Mouse (Mus musculus) lung, embryonic 14.5 days (tissue): ENCODE measurements around the gene Tob1. TPM values are rescaled to one million over a fixed set of nuclear protein-coding genes. Genes with fewer than 3 reads are reported as not detected.

Source experiments
- ATAC-seq: fragments of 200-750 bp; cut with Nextera tagmentation; 2 replicates; pipeline ENCODE4 v1.8.0; 2017; ENCODE audit warnings: mild to moderate bottlenecking, moderate TSS enrichment, moderate library complexity; ENCODE audit not compliant: insufficient read depth
- DNase-seq: peaks from one replicate; pipeline ENCODE4 v3.0.0-alpha.2; 2015
- H3K27ac ChIP-seq: fragments of 300-500 bp; sonication (generic); 2 replicates; pipeline ENCODE4 v1.5.1; 2014; ENCODE audit warnings: low read depth, mild to moderate bottlenecking, moderate library complexity
- H3K27me3 ChIP-seq: fragments of 300-500 bp; sonication (generic); 2 replicates; pipeline ENCODE4 v1.6.1; 2014; ENCODE audit warnings: low read length, control low read depth; ENCODE audit not compliant: insufficient read depth
- H3K36me3 ChIP-seq: fragments of 300-500 bp; sonication (generic); 2 replicates; pipeline ENCODE4 v1.6.1; 2014; ENCODE audit warnings: control low read depth; ENCODE audit not compliant: insufficient read depth
- H3K4me1 ChIP-seq: fragments of 300-500 bp; sonication (generic); 2 replicates; pipeline ENCODE4 v1.6.1; 2014; ENCODE audit warnings: antibody characterized with exemption, control low read depth; ENCODE audit not compliant: insufficient read depth
- H3K4me2 ChIP-seq: fragments of 300-500 bp; sonication (generic); 2 replicates; pipeline ENCODE4 v1.6.1; 2014; ENCODE audit warnings: mild to moderate bottlenecking
- H3K4me3 ChIP-seq: fragments of 300-500 bp; sonication (generic); 2 replicates; pipeline ENCODE4 v1.5.1; 2014; ENCODE audit warnings: low read depth, low read length
- H3K9ac ChIP-seq: fragments of 300-500 bp; sonication (generic); 2 replicates; pipeline ENCODE4 v1.6.1; 2014
- H3K9me3 ChIP-seq: fragments of 300-500 bp; sonication (generic); 2 replicates; pipeline ENCODE4 v1.6.1; 2016; ENCODE audit warnings: low read depth, low read length, control low read depth
- CTCF ChIP-seq: IDR thresholded peaks from 2 replicates; pipeline ENCODE4 v1.5.1; 2016; ENCODE audit warnings: antibody characterized with exemption, low read depth
- WGBS: fragments of 180-500 bp; shearing (Covaris S2); extraction: QIAGEN DNeasy Blood & Tissue Kit; methylation state at CpG from one replicate; pipeline ENCODE4 v1.1.7; 2014; 5-methylcytosine and 5-hydroxymethylcytosine counted together
- polyA plus RNA-seq: library from polyadenylated mRNA; unstranded; fragments of >200 nt; fragmentation: Nextera tagmentation; extraction: Ambion mirVana; gene quantifications from 2 replicates; pipeline ENCODE4 v1.2.1, GENCODE M21; 2014

Gene Tob1
- polyA plus RNA-seq, 1 experiment from 2014 or later = 18.2 TPM

GRCm38 (mm10) chr11:94253691-94254090 is 42.4 kb downstream of the Tob1 start:
- WGBS = 85% methylated on average over 10 of the region's 10 CpGs
- no peaks in the 10 kb centered on the region for H3K9me3 ChIP-seq
- no peaks in the 10 kb centered on the region for H3K36me3 ChIP-seq
- H3K4me3 ChIP-seq = no peak overlapping the region
- DNase-seq = no peak
- ATAC-seq = no peak
- H3K9ac ChIP-seq = no peak overlapping the region
- no peaks in the 10 kb centered on the region for H3K4me1 ChIP-seq
- H3K27me3 ChIP-seq = no peaks in the 10 kb centered on the region
- no peak overlapping the region for H3K27ac ChIP-seq
- H3K4me2 ChIP-seq = no peak overlapping the region
- TF ChIP-seq CTCF = no peak

- Histone ChIP-seq H3K9me3 (no peaks in the 10 kb centered on the region), H3K27ac (no peak overlapping the region), H3K4me3 (no peak overlapping the region), H3K4me1 (no peaks in the 10 kb centered on the region), H3K27me3 (no peaks in the 10 kb centered on the region), H3K4me2 (no peak overlapping the region), H3K9ac (no peak overlapping the region), H3K36me3 (no peaks in the 10 kb centered on the region)
- WGBS = 70% methylated on average over 5 of the region's 5 CpGs
- DNase-seq (no peak), ATAC-seq (no peak)
- no peak for TF ChIP-seq CTCF
These were observed 44.5 kb downstream of the Tob1 start for GRCm38 (mm10) chr11:94255733-94256132.

DNA sequence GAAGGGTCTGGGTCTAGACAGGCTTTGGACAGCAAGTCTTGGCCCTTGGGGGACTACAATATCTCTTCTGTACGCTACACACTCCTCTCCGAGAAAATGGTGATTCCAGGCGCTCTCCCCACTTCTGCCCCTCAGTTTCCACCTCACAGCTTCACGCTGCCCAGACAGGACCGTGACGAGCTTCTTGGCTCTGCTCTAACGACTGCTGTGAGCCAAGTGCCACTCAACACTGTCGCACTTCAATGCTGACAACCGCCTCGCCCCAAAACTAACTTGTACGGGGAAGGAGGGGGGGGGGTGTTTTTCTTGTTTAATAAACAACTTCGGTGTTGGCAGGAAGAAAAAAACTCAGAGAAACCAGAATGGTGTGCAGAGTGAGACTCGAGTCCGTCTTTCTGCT is 46.7 kb downstream of the Tob1 start:
- H3K4me1 ChIP-seq = no peaks in the 10 kb centered on the region
- DNase-seq = no peak
- H3K27ac ChIP-seq = no peak overlapping the region
- H3K4me3 ChIP-seq = no peak overlapping the region
- ATAC-seq = no peak
- 37% methylated on average over 14 of the region's 14 CpGs for WGBS
- H3K4me2 ChIP-seq = no peak overlapping the region
- no peaks in the 10 kb centered on the region for H3K27me3 ChIP-seq
- H3K9me3 ChIP-seq = no peaks in the 10 kb centered on the region
- no peak overlapping the region for H3K9ac ChIP-seq
- TF ChIP-seq CTCF = no peak
- no peaks in the 10 kb centered on the region for H3K36me3 ChIP-seq

DNA sequence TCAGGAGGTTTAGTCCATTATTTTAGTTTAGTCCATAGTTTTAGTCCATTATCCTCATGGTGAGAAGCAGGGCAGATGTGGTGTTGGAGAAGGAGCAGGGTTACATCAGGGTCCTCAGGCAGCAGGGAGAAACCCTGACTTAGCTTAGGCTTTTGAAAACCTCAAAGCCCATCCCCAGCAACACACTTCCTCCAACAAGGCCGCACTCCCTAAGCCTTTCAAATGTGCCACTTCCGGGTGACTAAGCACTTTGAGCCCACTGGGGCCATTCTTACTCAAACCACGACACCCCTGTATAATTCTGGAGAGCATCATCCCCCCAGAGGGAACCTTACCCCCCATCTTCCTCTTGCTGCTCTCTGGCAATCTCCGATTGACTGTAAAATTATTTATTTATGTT is 48.6 kb downstream of the Tob1 start:
- no peak overlapping the region for H3K4me2 ChIP-seq
- H3K9me3 ChIP-seq = no peaks in the 10 kb centered on the region
- H3K36me3 ChIP-seq = no peaks in the 10 kb centered on the region
- H3K4me3 ChIP-seq = no peak overlapping the region
- H3K27me3 ChIP-seq = no peaks in the 10 kb centered on the region
- no peaks in the 10 kb centered on the region for H3K4me1 ChIP-seq
- ATAC-seq = no peak
- TF ChIP-seq CTCF = no peak
- H3K27ac ChIP-seq = no peak overlapping the region
- no peak overlapping the region for H3K9ac ChIP-seq
- 75% methylated on average over 4 of the region's 4 CpGs for WGBS
- no peak for DNase-seq

GRCm38 (mm10) chr11:94261585-94262370 is 50.5 kb downstream of the Tob1 start:
- H3K4me1 ChIP-seq = no peaks in the 10 kb centered on the region
- no peak for TF ChIP-seq CTCF
- H3K27ac ChIP-seq = no peak overlapping the region
- no peak for ATAC-seq
- no peak overlapping the region for H3K4me2 ChIP-seq
- DNase-seq = no peak
- H3K27me3 ChIP-seq = no peaks in the 10 kb centered on the region
- no peaks in the 10 kb centered on the region for H3K36me3 ChIP-seq
- H3K4me3 ChIP-seq = no peak overlapping the region
- no peaks in the 10 kb centered on the region for H3K9me3 ChIP-seq
- H3K9ac ChIP-seq = no peak overlapping the region
- WGBS = 43% methylated on average over 6 of the region's 6 CpGs

Other genes starting within 250 kb of the Tob1 start
- 397 and 438 TPM in 2 replicates for gene Gm20390, start 243.2 kb upstream of the Tob1 start, polyA plus RNA-seq
- gene Nme1, start 242.9 kb upstream of the Tob1 start, polyA plus RNA-seq = 168 and 197 TPM in 2 replicates
- 55.8 and 57.1 TPM in 2 replicates for gene Spag9, start 215.4 kb upstream of the Tob1 start, polyA plus RNA-seq
- gene Wfikkn2, start 34.6 kb downstream of the Tob1 start, polyA plus RNA-seq = 0.45 and 0.65 TPM in 2 replicates
- 0.41 and 0.68 TPM in 2 replicates for gene Gm21885, start 70.4 kb downstream of the Tob1 start, polyA plus RNA-seq
- gene Luc7l3, start 110.5 kb downstream of the Tob1 start, polyA plus RNA-seq = 93.2 and 95.8 TPM in 2 replicates
- gene Ankrd40, start 116.5 kb downstream of the Tob1 start, polyA plus RNA-seq = 29.8 and 30.9 TPM in 2 replicates
- gene Abcc3, start 181.5 kb downstream of the Tob1 start, polyA plus RNA-seq = 3.1 and 3.7 TPM in 2 replicates